Mouse (Mus musculus) kidney, embryonic 16.5 days (tissue): ENCODE results near the gene Angel1. TPM values are rescaled to one million over a fixed set of nuclear protein-coding genes. Genes with fewer than 3 reads are reported as not detected.
A peak's percentile ranks its signal among the peaks of the same experiment; 100 is the strongest.

ENCODE experiments used
- ATAC-seq: fragments of 200-750 bp; cut with Nextera tagmentation; 2 replicates; pipeline ENCODE4 v1.8.0; 2017; ENCODE audit warnings: moderate TSS enrichment; ENCODE audit not compliant: low FRiP score, low TSS enrichment
- H3K27ac ChIP-seq: fragments of 300-500 bp; sonication (generic); 2 replicates; pipeline ENCODE4 v1.5.1; 2014; ENCODE audit warnings: low read length
- H3K27me3 ChIP-seq: fragments of 300-500 bp; sonication (generic); 2 replicates; pipeline ENCODE4 v1.6.1; 2014; ENCODE audit warnings: low read length, control low read depth, mixed read lengths; ENCODE audit not compliant: insufficient read depth
- H3K36me3 ChIP-seq: fragments of 300-500 bp; sonication (generic); 2 replicates; pipeline ENCODE4 v1.6.1; 2014; ENCODE audit warnings: low read length, control low read depth, mixed read lengths; ENCODE audit not compliant: insufficient read depth
- H3K4me1 ChIP-seq: fragments of 300-500 bp; sonication (generic); 2 replicates; pipeline ENCODE4 v1.6.1; 2014; ENCODE audit warnings: low read length, control low read depth, mixed read lengths; ENCODE audit not compliant: insufficient read depth
- H3K4me2 ChIP-seq: fragments of 300-500 bp; sonication (generic); replicated peaks from 2 replicates; pipeline ENCODE4 v1.6.1; 2014; ENCODE audit warnings: low read depth, low read length
- H3K4me3 ChIP-seq: fragments of 300-500 bp; sonication (generic); 2 replicates; pipeline ENCODE4 v1.5.1; 2014; ENCODE audit warnings: mild to moderate bottlenecking, low read length
- H3K9ac ChIP-seq: fragments of 300-500 bp; sonication (generic); replicated peaks from 2 replicates; pipeline ENCODE4 v1.6.1; 2014; ENCODE audit warnings: low read length
- H3K9me3 ChIP-seq: fragments of 300-500 bp; sonication (generic); 2 replicates; pipeline ENCODE4 v1.6.1; 2016; ENCODE audit warnings: low read length, control low read depth
- WGBS: fragments of 180-500 bp; shearing (Covaris S2); extraction: QIAGEN DNeasy Blood & Tissue Kit; methylation state at CpG from one replicate; pipeline ENCODE4 v1.1.7; 2014; 5-methylcytosine and 5-hydroxymethylcytosine counted together
- polyA plus RNA-seq: library from polyadenylated mRNA; unstranded; fragments of >200 nt; fragmentation: Nextera tagmentation; extraction: Ambion mirVana; gene quantifications from 2 replicates; pipeline ENCODE4 v1.2.1, GENCODE M21; 2015

The Angel1 gene
- polyA plus RNA-seq, 1 experiment from 2014 or later = 11.9 TPM

DNA sequence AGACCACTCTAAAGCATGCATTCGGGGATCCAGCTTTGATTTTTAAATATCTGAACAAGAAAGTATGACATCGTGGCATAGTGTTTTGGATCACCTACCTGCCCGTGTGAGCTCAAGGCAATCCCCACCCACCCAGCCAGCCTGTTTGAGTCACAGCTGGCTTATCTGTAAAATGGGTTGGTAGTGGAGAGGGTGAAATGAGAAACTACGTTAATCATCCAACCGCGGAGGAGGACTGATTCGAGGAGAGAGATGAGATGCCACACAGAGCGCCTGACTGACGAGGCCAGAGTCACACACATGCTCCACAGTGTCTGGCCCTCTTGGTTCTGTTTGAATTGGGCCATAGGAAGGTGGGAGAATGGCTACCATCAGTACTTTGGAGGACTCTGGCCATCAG is 44.6 kb downstream of the Angel1 start:
- H3K27me3 ChIP-seq = no peaks in the 10 kb centered on the region
- no peaks in the 10 kb centered on the region for H3K9me3 ChIP-seq
- peaks cover 13% of the 10 kb centered on the region for H3K4me1 ChIP-seq
- H3K4me3 ChIP-seq = no peak overlapping the region
- 89% methylated on average over 9 of the region's 9 CpGs for whole genome bisulfite sequencing
- H3K27ac ChIP-seq = no peak overlapping the region
- no peaks in the 10 kb centered on the region for H3K36me3 ChIP-seq
- H3K4me2 ChIP-seq = 0 out of 2 replicates have a peak overlapping the region, but pooled peaks have one; percentile 7
- no peak for ATAC-seq
- H3K9ac ChIP-seq = no peak overlapping the region

- Histone ChIP-seq H3K9me3 (no peaks in the 10 kb centered on the region), H3K36me3 (no peaks in the 10 kb centered on the region), H3K4me1 (peaks cover 13% of the 10 kb centered on the region), H3K9ac (peak overlapping the region; percentile 73; the same call in 1 of the 2 replicates), H3K4me3 (peak overlapping the region; percentile 78), H3K27me3 (no peaks in the 10 kb centered on the region), H3K27ac (no peak overlapping the region), H3K4me2 (peak overlapping the region; percentile 99)
- no peak for ATAC-seq
- 47% methylated on average over 11 of the region's 11 CpGs for WGBS
These were observed 45.6 kb downstream of the Angel1 start for GRCm38 (mm10) chr12:86680591-86681193.

- Histone ChIP-seq H3K4me2 (peak overlapping the region; percentile 99), H3K4me3 (peak overlapping the region; percentile 78), H3K27me3 (no peaks in the 10 kb centered on the region), H3K9ac (peak overlapping the region; percentile 73), H3K36me3 (no peaks in the 10 kb centered on the region), H3K27ac (no peak overlapping the region), H3K9me3 (no peaks in the 10 kb centered on the region), H3K4me1 (peaks cover 13% of the 10 kb centered on the region)
- 24% methylated on average over 12 of the region's 12 CpGs for WGBS
- no peak for ATAC-seq
These were observed 46.2 kb downstream of the Angel1 start for GRCm38 (mm10) chr12:86679991-86680491.

DNA sequence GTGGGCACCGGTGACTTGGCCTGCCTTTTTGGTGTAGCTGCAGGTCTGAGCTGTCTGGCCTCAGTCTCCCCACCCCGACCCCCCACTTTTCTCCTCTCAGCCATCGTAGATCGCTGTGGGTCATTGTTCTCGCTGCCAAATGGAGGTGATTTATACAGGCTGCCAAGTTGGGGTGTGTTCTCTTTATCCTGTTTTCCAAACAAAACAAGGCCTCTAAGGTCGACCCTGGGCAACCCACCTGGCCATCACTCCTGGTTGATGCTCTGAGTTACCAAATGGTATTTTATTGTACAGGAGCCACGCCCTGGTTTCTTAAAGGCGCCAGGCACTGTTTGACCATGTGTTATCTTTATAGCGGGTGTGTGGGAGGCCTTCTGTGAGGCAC is 46.7 kb downstream of the Angel1 start:
- peaks cover 13% of the 10 kb centered on the region for H3K4me1 ChIP-seq
- H3K27me3 ChIP-seq = no peaks in the 10 kb centered on the region
- H3K9me3 ChIP-seq = no peaks in the 10 kb centered on the region
- under 1% methylated on average over 9 of the region's 9 CpGs for whole genome bisulfite sequencing
- H3K27ac ChIP-seq = no peak overlapping the region
- peak overlapping the region; percentile 73 for H3K9ac ChIP-seq
- H3K4me3 ChIP-seq = peak overlapping the region; percentile 78
- H3K36me3 ChIP-seq = no peaks in the 10 kb centered on the region
- H3K4me2 ChIP-seq = peak overlapping the region; percentile 99
- ATAC-seq = peak; percentile 16; the same call in 1 of the 2 replicates

- Histone ChIP-seq H3K4me2 (peak within 1 kb of the TSS; percentile 99), H3K27me3 (no peaks in the 10 kb centered on the region), H3K36me3 (no peaks in the 10 kb centered on the region), H3K27ac (peak within 1 kb of the TSS; percentile 72), H3K4me1 (peaks cover 13% of the 10 kb centered on the region), H3K9me3 (no peaks in the 10 kb centered on the region), H3K4me3 (peak within 1 kb of the TSS; percentile 78), H3K9ac (peak within 1 kb of the TSS; percentile 73)
- under 1% methylated on average over 92 of the region's 94 CpGs for WGBS
- ATAC-seq = peak; percentile 76
These were observed 47.4 kb downstream of the Angel1 start, which contains the start of gene Vash1 for GRCm38 (mm10) chr12:86678591-86679545. Gene Vash1 (plus strand): TSS chr12:86678700.

- Histone ChIP-seq H3K36me3 (no peaks in the 10 kb centered on the region), H3K4me1 (no peaks in the 10 kb centered on the region), H3K27me3 (no peaks in the 10 kb centered on the region), H3K4me3 (no peak overlapping the region), H3K4me2 (no peak overlapping the region), H3K9ac (no peak overlapping the region), H3K9me3 (no peaks in the 10 kb centered on the region), H3K27ac (no peak overlapping the region)
- ATAC-seq = no peak
- WGBS = 77% methylated on average over 5 of the region's 5 CpGs
These were observed 53.8 kb downstream of the Angel1 start for GRCm38 (mm10) chr12:86672507-86672906.

DNA sequence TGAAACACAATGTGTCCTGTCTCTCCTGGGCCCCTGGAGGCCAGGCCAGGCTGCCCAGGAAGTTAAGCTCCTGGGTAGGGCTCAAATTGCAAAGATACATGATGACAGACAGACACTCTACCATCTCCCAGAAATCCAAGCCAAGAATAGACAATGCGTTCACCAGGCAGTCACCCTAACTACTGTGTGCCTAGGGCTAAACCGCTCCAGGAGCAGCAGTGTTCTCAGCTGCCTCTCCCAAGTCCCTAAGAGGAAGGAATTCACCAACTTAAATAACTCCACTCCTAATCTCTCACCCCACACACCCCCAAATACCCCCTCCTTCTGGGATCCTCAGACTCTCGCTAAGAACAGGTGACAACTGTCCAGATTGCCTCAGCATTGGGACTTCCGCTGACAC is 54.2 kb downstream of the Angel1 start:
- H3K4me1 ChIP-seq = no peaks in the 10 kb centered on the region
- H3K9ac ChIP-seq = no peak overlapping the region
- no peak overlapping the region for H3K27ac ChIP-seq
- whole genome bisulfite sequencing = 76% methylated on average over 4 of the region's 4 CpGs
- H3K4me3 ChIP-seq = no peak overlapping the region
- H3K4me2 ChIP-seq = no peak overlapping the region
- ATAC-seq = no peak
- H3K36me3 ChIP-seq = no peaks in the 10 kb centered on the region
- no peaks in the 10 kb centered on the region for H3K27me3 ChIP-seq
- H3K9me3 ChIP-seq = no peaks in the 10 kb centered on the region

GRCm38 (mm10) chr12:86668404-86668803 is 57.9 kb downstream of the Angel1 start:
- WGBS = 94% methylated on average over 2 of the region's 2 CpGs
- Histone ChIP-seq H3K4me2 (no peak overlapping the region), H3K4me3 (no peak overlapping the region), H3K4me1 (no peaks in the 10 kb centered on the region), H3K9me3 (no peaks in the 10 kb centered on the region), H3K27me3 (no peaks in the 10 kb centered on the region), H3K9ac (no peak overlapping the region), H3K27ac (no peak overlapping the region), H3K36me3 (no peaks in the 10 kb centered on the region)
- no peak for ATAC-seq

DNA sequence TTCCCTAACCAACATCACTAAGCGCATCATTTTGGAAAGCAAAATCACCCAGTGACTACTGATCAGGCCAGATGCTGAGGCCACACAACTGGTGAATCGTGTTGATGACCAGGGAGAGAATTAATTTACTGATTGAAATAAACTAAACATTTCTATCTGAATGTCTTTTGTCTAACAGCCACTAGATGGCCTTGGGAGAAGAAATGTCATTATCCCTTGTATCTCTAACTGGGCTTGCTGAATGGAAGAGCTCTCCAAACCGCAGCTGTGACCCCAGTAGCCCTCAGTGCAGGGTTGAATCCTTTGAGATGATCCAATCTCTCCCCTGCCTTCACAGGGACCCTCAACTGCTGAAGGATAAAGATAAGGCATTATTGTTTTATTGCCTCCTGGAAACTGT is 60.6 kb downstream of the Angel1 start:
- H3K4me1 ChIP-seq = no peaks in the 10 kb centered on the region
- no peaks in the 10 kb centered on the region for H3K9me3 ChIP-seq
- ATAC-seq = no peak
- no peak overlapping the region for H3K4me2 ChIP-seq
- no peak overlapping the region for H3K4me3 ChIP-seq
- no peak overlapping the region for H3K9ac ChIP-seq
- H3K36me3 ChIP-seq = no peaks in the 10 kb centered on the region
- WGBS = 59% methylated on average over 3 of the region's 3 CpGs
- no peaks in the 10 kb centered on the region for H3K27me3 ChIP-seq
- H3K27ac ChIP-seq = no peak overlapping the region
